Mouse (Mus musculus) hindbrain, embryonic 13.5 days (tissue): Measurements from ENCODE around the gene Mlh3. TPM values are rescaled to one million over a fixed set of nuclear protein-coding genes. Genes with fewer than 3 reads are reported as not detected.

Experiments used
- ATAC-seq: fragments of 200-750 bp; cut with Nextera tagmentation; 2 replicates; pipeline ENCODE4 v1.8.0; 2017; ENCODE audit warnings: moderate TSS enrichment; ENCODE audit not compliant: low FRiP score
- H3K27ac ChIP-seq: fragments of 300-500 bp; sonication (generic); 2 replicates; pipeline ENCODE4 v1.5.1; 2015; ENCODE audit warnings: inconsistent platforms, mild to moderate bottlenecking, moderate library complexity
- H3K27me3 ChIP-seq: fragments of 300-500 bp; sonication (generic); 2 replicates; pipeline ENCODE4 v1.6.1; 2015; ENCODE audit warnings: mild to moderate bottlenecking, inconsistent platforms
- H3K36me3 ChIP-seq: fragments of 300-500 bp; sonication (generic); 2 replicates; pipeline ENCODE4 v1.6.1; 2015; ENCODE audit warnings: mild to moderate bottlenecking, inconsistent platforms
- H3K4me1 ChIP-seq: fragments of 300-500 bp; sonication (generic); replicated peaks from 2 replicates; pipeline ENCODE4 v1.6.1; 2015; ENCODE audit warnings: inconsistent platforms
- H3K4me2 ChIP-seq: fragments of 300-500 bp; sonication (generic); 2 replicates; pipeline ENCODE4 v1.6.1; 2015; ENCODE audit warnings: inconsistent platforms, mild to moderate bottlenecking, moderate library complexity
- H3K4me3 ChIP-seq: fragments of 300-500 bp; sonication (generic); 2 replicates; pipeline ENCODE4 v1.5.1; 2015; ENCODE audit warnings: mild to moderate bottlenecking, inconsistent platforms
- H3K9ac ChIP-seq: fragments of 300-500 bp; sonication (generic); 2 replicates; pipeline ENCODE4 v1.6.1; 2015; ENCODE audit warnings: mild to moderate bottlenecking, inconsistent platforms
- H3K9me3 ChIP-seq: fragments of 300-500 bp; sonication (generic); 2 replicates; pipeline ENCODE4 v1.6.1; 2016; ENCODE audit warnings: inconsistent platforms
- WGBS: fragments of 180-500 bp; shearing (Covaris S2); methylation state at CpG from one replicate; pipeline ENCODE4 v1.1.7; 2015; 5-methylcytosine and 5-hydroxymethylcytosine counted together
- polyA plus RNA-seq: library from polyadenylated mRNA; unstranded; fragments of >200 nt; fragmentation: Nextera tagmentation; extraction: Ambion mirVana; gene quantifications from 2 replicates; pipeline ENCODE4 v1.2.1, GENCODE M21; 2015

The Mlh3 gene
- polyA plus RNA-seq = 9.2 and 9.8 TPM in 2 replicates

- whole genome bisulfite sequencing = under 1% methylated on average over 35 of the region's 35 CpGs
- Histone ChIP-seq H3K9ac (peak within 1 kb of the TSS; percentile 77), H3K27me3 (no peaks in the 10 kb centered on the region), H3K9me3 (no peaks in the 10 kb centered on the region), H3K4me1 (peaks cover 2% of the 10 kb centered on the region; the same call in 1 of the 2 replicates), H3K4me2 (peak within 1 kb of the TSS; percentile 55), H3K36me3 (peaks cover 20% of the 10 kb centered on the region), H3K27ac (peak within 1 kb of the TSS; percentile 85), H3K4me3 (peak within 1 kb of the TSS; percentile 52)
- peak; percentile 96 for ATAC-seq
Observed at GRCm38 (mm10) chr12:85270319-85270718, at the start of gene Mlh3. Mlh3 (minus strand) TSS chr12:85270599.

DNA sequence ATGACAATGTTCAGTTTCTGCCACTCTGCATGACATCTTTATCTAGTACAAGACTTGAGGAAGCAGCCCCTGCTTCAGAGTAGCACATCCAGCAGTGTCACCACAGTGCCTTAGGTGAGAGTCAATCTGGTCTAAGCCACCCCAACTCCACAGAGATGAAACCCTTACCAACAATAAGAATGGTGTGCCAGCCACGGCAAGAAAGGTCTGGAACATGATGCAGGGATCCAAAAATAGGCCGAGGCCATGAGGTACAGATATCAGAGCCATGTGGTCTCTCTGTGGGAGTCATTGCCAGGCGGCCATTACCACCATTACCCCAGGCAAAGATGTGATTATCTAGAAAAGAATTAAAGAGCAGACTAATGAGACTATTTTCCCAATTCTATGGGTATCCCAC is 38.3 kb upstream of the Mlh3 start:
- Histone ChIP-seq H3K27me3 (no peaks in the 10 kb centered on the region), H3K27ac (no peak overlapping the region), H3K4me1 (no peaks in the 10 kb centered on the region), H3K9me3 (no peaks in the 10 kb centered on the region), H3K9ac (no peak overlapping the region), H3K4me2 (no peak overlapping the region), H3K36me3 (peaks cover 95% of the 10 kb centered on the region), H3K4me3 (no peak overlapping the region)
- ATAC-seq = no peak
- WGBS = 85% methylated on average over 3 of the region's 3 CpGs

DNA sequence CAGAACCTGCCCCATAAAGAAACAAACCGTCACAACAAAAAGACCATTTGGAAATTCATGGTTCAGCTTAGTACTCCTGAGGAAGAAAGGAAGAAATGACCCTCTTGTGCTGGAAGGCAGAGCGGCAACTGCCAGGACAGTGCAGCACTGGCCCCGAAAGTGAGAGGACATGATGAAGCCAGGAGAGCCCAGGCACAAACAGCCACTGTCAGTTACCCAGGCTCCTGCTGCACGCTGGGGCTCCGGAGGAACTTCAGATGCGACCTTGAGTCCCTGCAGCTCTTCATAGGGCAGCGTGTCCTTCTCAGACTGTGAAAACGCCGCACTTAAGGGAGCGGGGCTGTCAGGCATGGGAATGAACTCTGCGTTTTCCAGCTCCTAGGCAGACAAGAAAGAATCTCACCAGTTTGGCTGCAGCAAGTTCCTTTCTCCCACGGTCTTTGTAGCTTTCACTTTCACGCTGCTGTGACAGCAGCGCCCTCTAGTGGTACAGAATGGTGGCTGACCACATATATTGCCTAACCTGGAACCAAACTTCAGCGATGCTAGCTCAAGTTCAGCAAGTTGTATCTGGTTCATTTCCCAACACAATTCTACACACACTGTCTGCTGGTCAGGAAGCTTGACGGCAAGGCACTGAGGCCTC is 35.0 kb upstream of the Mlh3 start:
- Histone ChIP-seq H3K27ac (peak overlapping the region; percentile 25; the same call in 1 of the 2 replicates), H3K27me3 (no peaks in the 10 kb centered on the region), H3K4me2 (no peak overlapping the region), H3K36me3 (peaks cover 94% of the 10 kb centered on the region), H3K9ac (peak overlapping the region; percentile 25; the same call in 1 of the 2 replicates), H3K9me3 (no peaks in the 10 kb centered on the region), H3K4me3 (no peak overlapping the region), H3K4me1 (no peaks in the 10 kb centered on the region)
- 52% methylated on average over 16 of the region's 16 CpGs for WGBS
- ATAC-seq = no peak

DNA sequence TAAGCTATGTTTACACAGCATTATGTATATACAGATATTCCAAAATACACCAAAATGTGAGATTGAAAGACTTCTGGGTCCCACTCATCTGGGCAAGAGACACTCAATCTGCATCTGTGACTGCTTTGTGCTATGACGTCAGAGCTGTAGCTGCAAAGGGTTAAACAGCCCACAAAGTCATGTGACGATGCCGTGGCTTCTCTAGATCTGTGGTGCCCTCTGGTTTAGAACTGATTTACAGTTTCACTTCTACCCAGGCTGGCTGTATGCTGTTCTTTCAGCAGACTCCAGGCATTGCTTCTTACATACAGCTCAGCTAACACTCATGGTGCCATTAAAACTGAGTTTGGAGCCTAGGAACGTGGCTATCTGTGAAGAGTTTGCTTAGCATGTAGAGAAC is 34.3 kb upstream of the Mlh3 start:
- Histone ChIP-seq H3K4me1 (no peaks in the 10 kb centered on the region), H3K27ac (no peak overlapping the region), H3K4me2 (no peak overlapping the region), H3K27me3 (no peaks in the 10 kb centered on the region), H3K36me3 (peaks cover 94% of the 10 kb centered on the region), H3K9ac (peak overlapping the region; percentile 25; the same call in 1 of the 2 replicates), H3K9me3 (no peaks in the 10 kb centered on the region), H3K4me3 (no peak overlapping the region)
- WGBS = 77% methylated on average over 4 of the region's 4 CpGs
- ATAC-seq = no peak

DNA sequence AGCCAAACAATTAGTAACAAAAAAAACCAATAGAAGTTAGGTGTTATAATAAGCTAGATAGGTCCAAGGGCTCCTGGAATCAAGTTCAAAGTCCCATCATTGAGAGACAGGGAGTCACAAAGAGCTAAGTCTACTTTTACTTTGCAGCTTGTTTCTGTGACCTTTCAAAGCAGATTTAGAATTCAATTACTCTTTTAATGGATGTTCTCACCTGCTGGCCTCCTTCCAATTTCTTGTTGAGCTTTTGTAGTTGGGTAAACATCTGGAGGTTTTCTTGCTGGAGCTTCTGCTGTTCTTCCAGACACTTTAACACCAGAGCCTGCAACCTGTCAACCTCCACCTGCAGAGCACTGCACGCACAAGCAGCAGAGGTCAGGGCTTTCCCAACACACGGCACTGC is 32.9 kb upstream of the Mlh3 start:
- Histone ChIP-seq H3K9ac (no peak overlapping the region), H3K4me2 (no peak overlapping the region), H3K9me3 (no peaks in the 10 kb centered on the region), H3K27me3 (no peaks in the 10 kb centered on the region), H3K4me1 (no peaks in the 10 kb centered on the region), H3K4me3 (no peak overlapping the region), H3K36me3 (peaks cover 95% of the 10 kb centered on the region), H3K27ac (no peak overlapping the region)
- ATAC-seq = no peak
- WGBS = 79% methylated on average over 2 of the region's 2 CpGs

GRCm38 (mm10) chr12:85298835-85299180 is 28.4 kb upstream of the Mlh3 start:
- Histone ChIP-seq H3K4me3 (no peak overlapping the region), H3K27ac (no peak overlapping the region), H3K9ac (no peak overlapping the region), H3K9me3 (peaks cover 12% of the 10 kb centered on the region), H3K4me2 (no peak overlapping the region), H3K27me3 (no peaks in the 10 kb centered on the region), H3K36me3 (peaks cover 59% of the 10 kb centered on the region), H3K4me1 (no peaks in the 10 kb centered on the region)
- WGBS = 94% methylated on average over 1 of the region's 1 CpGs
- no peak for ATAC-seq

GRCm38 (mm10) chr12:85298127-85298834 is 27.9 kb upstream of the Mlh3 start:
- no peak overlapping the region for H3K27ac ChIP-seq
- ATAC-seq = no peak
- H3K9me3 ChIP-seq = peaks cover 15% of the 10 kb centered on the region
- no peak overlapping the region for H3K4me3 ChIP-seq
- H3K9ac ChIP-seq = no peak overlapping the region
- no peak overlapping the region for H3K4me2 ChIP-seq
- no peaks in the 10 kb centered on the region for H3K4me1 ChIP-seq
- H3K27me3 ChIP-seq = no peaks in the 10 kb centered on the region
- H3K36me3 ChIP-seq = peaks cover 53% of the 10 kb centered on the region
- 78% methylated on average over 11 of the region's 11 CpGs for WGBS

DNA sequence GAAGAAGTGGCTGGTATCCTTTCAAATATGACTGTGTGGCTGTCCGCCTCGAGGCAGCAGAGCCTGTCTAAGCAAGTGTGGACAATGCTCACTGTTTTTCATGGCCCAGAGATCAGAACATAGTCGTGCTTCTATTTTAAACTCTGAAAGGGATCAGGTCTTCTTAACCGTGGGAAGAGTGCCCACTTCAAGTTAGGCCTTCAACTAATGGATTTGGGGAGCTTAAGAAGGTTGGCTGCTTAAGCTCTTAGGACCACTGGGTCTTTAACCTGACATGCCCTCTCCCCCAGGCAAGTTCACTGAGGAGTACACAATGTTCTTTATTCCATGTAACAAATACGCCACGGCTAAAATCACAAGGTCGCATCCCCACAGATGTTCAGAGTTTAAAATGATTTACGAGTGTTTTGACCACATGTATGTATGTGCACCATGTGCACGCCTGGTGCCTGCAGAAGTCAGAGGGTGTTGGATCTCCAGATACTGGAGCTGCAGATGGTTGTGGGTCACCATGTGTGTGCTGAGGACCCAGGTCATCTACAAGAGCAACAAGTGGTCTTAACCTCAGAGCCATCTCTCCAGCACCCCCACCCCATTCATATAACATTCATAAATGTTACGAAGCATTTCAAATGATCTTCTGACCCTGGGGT is 27.1 kb upstream of the Mlh3 start:
- Histone ChIP-seq H3K4me1 (no peaks in the 10 kb centered on the region), H3K9ac (no peak overlapping the region), H3K27ac (no peak overlapping the region), H3K9me3 (peaks cover 16% of the 10 kb centered on the region), H3K4me3 (no peak overlapping the region), H3K4me2 (no peak overlapping the region), H3K27me3 (no peaks in the 10 kb centered on the region), H3K36me3 (peaks cover 47% of the 10 kb centered on the region)
- no peak for ATAC-seq
- 84% methylated on average over 10 of the region's 10 CpGs for WGBS

DNA sequence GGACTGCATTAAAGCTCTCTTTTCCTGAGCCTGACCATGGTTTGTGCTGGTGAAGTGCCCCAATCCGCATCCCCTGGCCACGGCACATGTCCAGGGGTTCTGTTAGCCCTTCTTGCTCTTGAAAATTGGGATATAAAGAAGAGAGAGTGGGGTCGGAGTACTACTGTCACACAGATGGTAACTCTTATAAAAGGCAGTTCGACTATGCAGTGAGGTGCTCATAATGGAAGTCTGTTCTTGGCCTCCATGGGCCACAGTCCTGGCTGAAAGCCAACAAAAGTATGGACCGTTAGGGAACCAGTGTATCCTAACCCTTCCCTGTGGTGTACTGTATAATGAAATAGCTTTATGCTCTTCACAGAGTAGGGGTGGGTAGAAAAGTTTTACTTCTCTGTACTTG is 26.5 kb upstream of the Mlh3 start:
- Histone ChIP-seq H3K4me1 (no peaks in the 10 kb centered on the region), H3K9ac (no peak overlapping the region), H3K27ac (no peak overlapping the region), H3K4me3 (no peak overlapping the region), H3K27me3 (no peaks in the 10 kb centered on the region), H3K36me3 (peaks cover 42% of the 10 kb centered on the region), H3K4me2 (no peak overlapping the region), H3K9me3 (peaks cover 16% of the 10 kb centered on the region)
- WGBS = 77% methylated on average over 5 of the region's 5 CpGs
- ATAC-seq = no peak

- H3K9me3 ChIP-seq = peaks cover 16% of the 10 kb centered on the region
- no peak overlapping the region for H3K4me3 ChIP-seq
- H3K27ac ChIP-seq = no peak overlapping the region
- no peak overlapping the region for H3K9ac ChIP-seq
- peaks cover 28% of the 10 kb centered on the region for H3K36me3 ChIP-seq
- no peaks in the 10 kb centered on the region for H3K27me3 ChIP-seq
- 91% methylated on average over 2 of the region's 2 CpGs for WGBS
- no peak overlapping the region for H3K4me2 ChIP-seq
- ATAC-seq = no peak
- H3K4me1 ChIP-seq = no peaks in the 10 kb centered on the region
Observed at GRCm38 (mm10) chr12:85295506-85295905, 25.1 kb upstream of the Mlh3 start.

- Histone ChIP-seq H3K4me3 (no peak overlapping the region), H3K27ac (no peak overlapping the region), H3K9me3 (peaks cover 16% of the 10 kb centered on the region), H3K9ac (no peak overlapping the region), H3K4me1 (peaks cover 10% of the 10 kb centered on the region), H3K27me3 (peaks cover 12% of the 10 kb centered on the region), H3K36me3 (peaks cover 2% of the 10 kb centered on the region; the same call in 1 of the 2 replicates), H3K4me2 (no peak overlapping the region)
- no peak for ATAC-seq
Observed at GRCm38 (mm10) chr12:85292906-85293305, 22.5 kb upstream of the Mlh3 start.

DNA sequence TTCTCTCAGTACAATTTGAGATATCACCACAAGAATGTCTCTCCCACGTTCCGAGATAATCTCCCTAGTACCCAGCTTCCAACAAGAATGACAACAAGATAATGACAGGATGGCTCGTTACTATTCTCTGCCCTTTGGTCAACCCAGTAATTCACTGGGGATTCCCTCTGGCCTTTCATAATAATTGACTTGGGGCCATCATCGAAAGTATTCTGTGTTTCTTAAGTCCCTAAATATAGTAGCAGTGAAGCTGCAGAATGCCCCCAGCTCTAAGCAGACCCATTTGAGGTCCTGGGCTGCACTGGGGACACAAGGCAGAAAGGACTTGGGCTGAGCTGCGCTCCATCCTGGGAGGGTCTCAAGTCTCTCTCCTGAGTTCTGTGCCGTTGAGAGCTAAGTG is 21.9 kb upstream of the Mlh3 start:
- Histone ChIP-seq H3K9me3 (peaks cover 16% of the 10 kb centered on the region), H3K4me2 (no peak overlapping the region), H3K36me3 (no peaks in the 10 kb centered on the region), H3K9ac (no peak overlapping the region), H3K27ac (no peak overlapping the region), H3K4me3 (no peak overlapping the region), H3K4me1 (peaks cover 12% of the 10 kb centered on the region), H3K27me3 (peaks cover 14% of the 10 kb centered on the region)
- no peak for ATAC-seq
- 81% methylated on average over 6 of the region's 6 CpGs for WGBS
